Mouse (Mus musculus) myocyte (in vitro differentiated cells): ENCODE data around the gene Nmnat1.

Source experiments
- CEBPB ChIP-seq: IDR thresholded peaks from 2 replicates; pipeline ENCODE4 v1.6.1; 2011; ENCODE audit warnings: mild to moderate bottlenecking, moderate library complexity; ENCODE audit not compliant: poor library complexity, insufficient read depth, severe bottlenecking
- E2F4 ChIP-seq: IDR thresholded peaks from one replicate; pipeline ENCODE4 v1.6.1; 2011; ENCODE audit warnings: mild to moderate bottlenecking, control low read depth, moderate library complexity; ENCODE audit not compliant: insufficient read depth
- MAX ChIP-seq: IDR thresholded peaks from one replicate; pipeline ENCODE4 v1.6.1; 2011; ENCODE audit warnings: low read depth, mild to moderate bottlenecking, control low read depth
- MYOD1 ChIP-seq, 3 experiments: IDR thresholded peaks; one replicate each; pipeline ENCODE4 v1.6.1; 2011; ENCODE audit warnings: control low read depth in 2 of 3, low read depth in 2 of 3, mild to moderate bottlenecking in 2 of 3, moderate library complexity in 1 of 3; ENCODE audit not compliant: insufficient read length in 2 of 3, control insufficient read depth in 1 of 3
- MYOG ChIP-seq, 3 experiments: IDR thresholded peaks; one replicate each; pipeline ENCODE4 v1.6.1; 2011; ENCODE audit warnings: control low read depth in 2 of 3, low read depth in 2 of 3, mild to moderate bottlenecking in 2 of 3; ENCODE audit not compliant: insufficient read length in 2 of 3, control insufficient read depth in 1 of 3, insufficient read depth in 1 of 3
- POLR2A ChIP-seq: IDR thresholded peaks from one replicate; pipeline ENCODE4 v1.6.1; 2011; ENCODE audit warnings: low read depth, mild to moderate bottlenecking, control low read depth, moderate library complexity; ENCODE audit not compliant: insufficient read length
- POLR2AphosphoS2 ChIP-seq: IDR thresholded peaks from one replicate; pipeline ENCODE4 v1.6.1; 2011; ENCODE audit warnings: low read depth, control low read depth; ENCODE audit not compliant: insufficient read length
- REST ChIP-seq: IDR thresholded peaks from one replicate; pipeline ENCODE4 v1.6.1; 2011; ENCODE audit warnings: mild to moderate bottlenecking, control low read depth, moderate library complexity; ENCODE audit not compliant: insufficient read depth, insufficient read length
- SRF ChIP-seq: IDR thresholded peaks from one replicate; pipeline ENCODE4 v1.6.1; 2011; ENCODE audit warnings: low read depth; ENCODE audit not compliant: control insufficient read depth, insufficient read length
- TCF12 ChIP-seq: IDR thresholded peaks from one replicate; pipeline ENCODE4 v1.6.1; 2011; ENCODE audit warnings: mild to moderate bottlenecking, control low read depth; ENCODE audit not compliant: poor library complexity, insufficient read depth, severe bottlenecking
- TCF3 ChIP-seq: IDR thresholded peaks from one replicate; pipeline ENCODE4 v1.6.1; 2011; ENCODE audit warnings: low read depth, control low read depth; ENCODE audit not compliant: insufficient read length
- USF1 ChIP-seq: IDR thresholded peaks from one replicate; pipeline ENCODE4 v1.6.1; 2011; ENCODE audit warnings: low read depth, mild to moderate bottlenecking, control low read depth, moderate library complexity

DNA sequence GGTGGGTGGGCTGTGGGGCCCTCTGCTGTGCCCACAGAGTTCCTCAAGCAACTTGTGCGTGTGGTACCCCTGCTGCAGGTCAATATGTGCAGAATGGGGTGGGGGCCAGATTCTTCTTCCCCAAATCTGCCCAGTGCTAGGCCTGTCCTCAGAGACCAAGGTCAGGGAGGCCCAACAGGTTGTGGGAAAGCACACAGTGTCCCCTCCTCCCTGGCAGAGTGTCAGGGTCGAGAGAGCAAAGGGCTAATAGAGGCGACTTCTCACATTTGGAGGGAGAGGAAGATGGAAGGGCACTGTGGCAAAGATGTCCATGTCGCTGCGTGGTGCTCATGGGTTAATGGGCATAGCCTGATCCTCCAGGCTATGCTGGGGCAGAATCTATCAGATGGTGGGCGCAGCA lies 40.8 kb upstream of the Nmnat1 start:
- TF ChIP-seq POLR2A, result no peak
- no peak for TF ChIP-seq TCF12
- no peak for TF ChIP-seq MYOD1 (IDR thresholded peaks at IDR 0.05; ENCODE audit: control insufficient read depth in 1 of 3, insufficient read length in 2 of 3, low read depth in 2 of 3)
- TF ChIP-seq CEBPB, result no peak
- TF ChIP-seq USF1, result no peak
- no peak for TF ChIP-seq MAX
- TF ChIP-seq REST, result no peak
- TF ChIP-seq SRF, result no peak
- TF ChIP-seq MYOG (IDR thresholded peaks at IDR 0.05; ENCODE audit: control insufficient read depth in 1 of 3, insufficient read depth in 1 of 3, insufficient read length in 2 of 3, low read depth in 2 of 3), result no peak
- TF ChIP-seq POLR2AphosphoS2, result no peak
- no peak for TF ChIP-seq E2F4
- no peak for TF ChIP-seq TCF3
